Mouse (Mus musculus): ENCODE measurements around the gene Tyrp1. TPM values are rescaled to one million over a fixed set of nuclear protein-coding genes. Genes with fewer than 3 reads are reported as not detected.

Tyrp1 gene
- polyA plus RNA-seq (2014; fragmentation: Illumina TruSeq; extraction: RNeasy Lipid Tissue Mini Kit (QIAGEN cat#74804); ENCODE audit: low read depth, low replicate concordance) = not detected

GRCm38 (mm10) chr4:80834050-80834449 lies at the start of gene Tyrp1:
Gene Tyrp1 (plus strand): TSS chr4:80834123.

Other genes starting within 250 kb of the Tyrp1 start
- gene Lurap1l, start 76.5 kb downstream of the Tyrp1 start, polyA plus RNA-seq (2014; fragmentation: Illumina TruSeq; extraction: RNeasy Lipid Tissue Mini Kit (QIAGEN cat#74804); ENCODE audit: low read depth, low replicate concordance) = 108 TPM

Data from sigmoid colon, adult 10 weeks (tissue).